Mouse (Mus musculus) cortical plate, adult 2 months (tissue): Measurements from ENCODE around the gene 5330417C22Rik.

Experiments
- CTCF ChIP-seq: fragments of 200-500 bp; IDR thresholded peaks from 2 replicates; pipeline ENCODE4 v1.5.1; 2011; ENCODE audit warnings: mild to moderate bottlenecking, control low read depth, low read length; ENCODE audit not compliant: insufficient read depth; ENCODE audit errors: extremely low read depth
- POLR2A ChIP-seq: fragments of 200-500 bp; IDR thresholded peaks from 2 replicates; pipeline ENCODE4 v1.6.1; 2011; ENCODE audit warnings: mild to moderate bottlenecking, low read length, control low read depth; ENCODE audit not compliant: insufficient read depth; ENCODE audit errors: extremely low read depth

GRCm38 (mm10) chr3:108510156-108510555, 26.2 kb downstream of the 5330417C22Rik start:
- no peak for TF ChIP-seq POLR2A
- TF ChIP-seq CTCF = no peak
